Mouse (Mus musculus) C2C12 (cell line): ENCODE data around the gene Card19. TPM values are rescaled to one million over a fixed set of nuclear protein-coding genes. Genes with fewer than 3 reads are reported as not detected.

Experiments
- H3K27me3 ChIP-seq: one replicate; pipeline ENCODE4 v1.6.1; 2011; ENCODE audit not compliant: control insufficient read depth, insufficient read depth, insufficient read length
- H3K36me3 ChIP-seq: one replicate; pipeline ENCODE4 v1.6.1; 2011; ENCODE audit not compliant: control insufficient read depth, insufficient read depth
- H3K4me3 ChIP-seq: one replicate; pipeline ENCODE4 v1.5.1; 2011; ENCODE audit warnings: mild to moderate bottlenecking, control low read depth; ENCODE audit not compliant: poor library complexity, insufficient read depth, severe bottlenecking
- H3K79me2 ChIP-seq: one replicate; pipeline ENCODE4 v1.6.1; 2011; ENCODE audit not compliant: control insufficient read depth, insufficient read depth
- H3K79me3 ChIP-seq: one replicate; pipeline ENCODE4 v1.6.1; 2011; ENCODE audit warnings: low read depth, control low read depth
- H3ac ChIP-seq: one replicate; pipeline ENCODE3; 2011; ENCODE audit warnings: low read depth; ENCODE audit not compliant: control insufficient read depth, insufficient read length
- CEBPB ChIP-seq: IDR thresholded peaks from one replicate; pipeline ENCODE4 v1.6.1; 2011; ENCODE audit warnings: low read depth, mild to moderate bottlenecking, control low read depth, moderate library complexity
- CTCF ChIP-seq: IDR thresholded peaks from one replicate; pipeline ENCODE4 v1.5.1; 2011; ENCODE audit not compliant: control insufficient read depth, insufficient read depth, insufficient read length
- FOSL1 ChIP-seq: IDR thresholded peaks from one replicate; pipeline ENCODE4 v1.8.0; 2011; ENCODE audit warnings: mild to moderate bottlenecking, low read length; ENCODE audit not compliant: poor library complexity, insufficient read depth, severe bottlenecking
- MAX ChIP-seq: IDR thresholded peaks from one replicate; pipeline ENCODE4 v1.6.1; 2011; ENCODE audit warnings: mild to moderate bottlenecking, control low read depth
- MYOD1 ChIP-seq: IDR thresholded peaks from one replicate; pipeline ENCODE4 v1.6.1; 2011; ENCODE audit warnings: low read depth; ENCODE audit not compliant: control insufficient read depth, insufficient read length
- MYOG ChIP-seq: IDR thresholded peaks from one replicate; pipeline ENCODE4 v1.6.1; 2011; ENCODE audit not compliant: control insufficient read depth, insufficient read length; ENCODE audit errors: extremely low read depth
- USF1 ChIP-seq: IDR thresholded peaks from one replicate; pipeline ENCODE4 v1.6.1; 2011; ENCODE audit warnings: low read depth, mild to moderate bottlenecking, control low read depth, moderate library complexity
- polyA plus RNA-seq: library from polyadenylated mRNA; unstranded; fragments of >200 nt; fragmentation: generic; extraction: Trizol; gene quantifications from one replicate; pipeline ENCODE4 v1.2.1, GENCODE M21; 2012; ENCODE audit warnings: missing spikeins

Card19 gene
- polyA plus RNA-seq, 1 experiment: 159 TPM

DNA sequence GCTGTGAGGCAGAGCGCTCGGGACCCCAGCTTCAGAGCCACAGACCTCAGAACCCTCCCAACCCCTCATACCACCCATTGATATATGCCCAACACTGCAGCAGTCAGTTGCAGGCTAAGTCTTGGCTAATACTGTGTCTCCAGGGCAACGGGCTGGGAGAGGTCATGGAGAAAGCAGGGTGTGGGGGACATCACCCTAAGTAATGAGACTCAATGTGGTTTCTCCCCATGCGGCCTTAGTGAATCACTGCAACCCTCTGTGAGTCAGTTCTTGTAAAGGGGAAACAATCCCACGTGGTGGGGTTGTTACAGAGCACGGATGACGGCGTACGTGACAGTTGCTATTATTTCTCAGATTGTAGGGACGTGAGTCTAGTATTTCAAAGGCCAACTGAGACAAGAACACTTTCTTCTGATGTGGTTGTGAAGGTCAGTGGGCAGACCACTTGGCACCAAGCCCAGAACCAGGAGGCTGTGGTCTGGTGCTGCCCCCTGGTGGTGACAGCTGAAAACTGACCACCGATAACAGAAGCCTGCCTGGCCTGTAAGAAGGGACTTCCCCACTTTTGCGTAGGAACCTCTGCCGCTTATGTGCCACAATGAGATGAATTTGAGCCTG is 10.3 kb downstream of the Card19 start:
- H3K27me3 ChIP-seq: no peaks in the 10 kb centered on the region
- peak; percentile 97 for TF ChIP-seq MAX
- TF ChIP-seq MYOD1: peak; percentile 55
- peak; percentile 86 for TF ChIP-seq USF1
- TF ChIP-seq CEBPB: peak; percentile 39
- peak; percentile 82 for TF ChIP-seq CTCF
- TF ChIP-seq MYOG: no peak
- peak; percentile 30 for TF ChIP-seq FOSL1

DNA sequence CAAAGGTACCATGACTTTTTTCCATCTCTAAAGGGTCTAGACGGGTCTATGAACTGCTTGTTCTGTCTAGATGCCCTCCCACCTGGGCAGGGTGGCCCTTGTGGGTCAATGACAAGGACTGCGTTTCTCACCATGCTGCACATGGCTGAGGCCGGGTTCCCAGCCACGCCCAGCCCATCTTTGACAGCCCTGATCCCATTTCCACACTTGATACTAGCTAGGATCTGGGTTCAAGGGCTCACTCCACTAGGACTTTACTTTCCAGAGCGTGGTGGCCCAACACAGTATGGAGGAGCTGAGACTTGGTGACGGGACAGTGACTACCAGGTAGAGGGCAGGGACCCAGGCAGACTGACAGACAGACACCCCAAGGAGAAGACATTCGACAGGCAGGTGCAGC is 13.3 kb downstream of the Card19 start:
- TF ChIP-seq CEBPB (no peak), MYOG (no peak), MAX (no peak), USF1 (no peak), MYOD1 (no peak), CTCF (no peak), FOSL1 (no peak)
- Histone ChIP-seq H3ac (no peak overlapping the region), H3K4me3 (no peak overlapping the region), H3K79me3 (peaks cover under 1% of the 10 kb centered on the region), H3K79me2 (no peaks in the 10 kb centered on the region), H3K36me3 (peaks cover 35% of the 10 kb centered on the region), H3K27me3 (no peaks in the 10 kb centered on the region)

More for the DNA sequence above, 10.3 kb downstream of the Card19 start:
- Histone ChIP-seq H3K4me3 (no peak overlapping the region), H3K79me3 (peaks cover 6% of the 10 kb centered on the region), H3K36me3 (peaks cover 35% of the 10 kb centered on the region), H3K79me2 (peaks cover 16% of the 10 kb centered on the region), H3ac (no peak overlapping the region)

DNA sequence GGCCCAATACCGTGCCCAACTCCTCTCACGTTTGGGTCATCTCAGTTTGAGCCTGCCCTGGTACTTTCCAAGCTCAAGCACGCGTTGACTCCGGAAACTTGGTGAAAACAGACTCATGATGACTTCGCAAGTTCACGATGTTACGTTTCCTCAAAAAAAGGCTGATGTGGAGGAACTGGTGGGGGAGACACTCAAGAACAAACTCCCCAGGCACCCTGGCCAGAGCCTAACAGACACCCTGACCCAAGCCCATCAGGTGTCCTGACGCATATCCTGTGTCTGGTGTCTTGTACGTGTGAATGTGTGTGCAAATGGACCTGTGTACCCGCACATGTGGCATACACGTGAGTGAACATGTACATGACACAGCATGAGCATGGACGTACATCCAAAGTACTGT is 15.1 kb downstream of the Card19 start:
- Histone ChIP-seq H3K4me3 (no peak overlapping the region), H3ac (no peak overlapping the region), H3K79me3 (no peaks in the 10 kb centered on the region), H3K27me3 (no peaks in the 10 kb centered on the region), H3K36me3 (peaks cover 28% of the 10 kb centered on the region), H3K79me2 (no peaks in the 10 kb centered on the region)
- no peak for TF ChIP-seq CTCF
- no peak for TF ChIP-seq MYOD1
- TF ChIP-seq CEBPB: no peak
- no peak for TF ChIP-seq USF1
- TF ChIP-seq FOSL1: no peak
- no peak for TF ChIP-seq MYOG
- no peak for TF ChIP-seq MAX

DNA sequence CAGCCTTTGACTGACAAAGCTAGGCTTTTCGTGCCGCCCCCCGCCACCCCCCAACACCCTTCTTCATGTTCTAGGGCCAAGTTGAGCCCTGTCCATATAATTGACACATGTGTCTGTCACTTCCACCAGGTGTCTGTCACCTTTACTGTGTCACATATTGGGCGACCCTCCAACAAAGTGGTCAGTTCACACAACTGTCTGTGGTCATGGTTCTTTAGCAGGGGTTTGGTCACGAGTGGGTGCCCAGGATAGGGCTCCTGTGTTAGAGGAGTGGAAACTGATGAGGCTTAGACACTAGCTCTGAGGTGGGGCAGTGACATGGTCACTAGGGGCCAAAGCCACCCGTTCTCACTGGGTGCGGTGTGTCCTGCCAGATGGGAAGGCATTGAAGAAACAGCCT is 15.9 kb downstream of the Card19 start:
- no peak for TF ChIP-seq FOSL1
- no peak for TF ChIP-seq CTCF
- TF ChIP-seq MYOG: no peak
- no peak for TF ChIP-seq MAX
- no peak for TF ChIP-seq USF1
- no peak for TF ChIP-seq CEBPB
- no peak for TF ChIP-seq MYOD1
- H3K36me3 ChIP-seq: peaks cover 31% of the 10 kb centered on the region
- no peak overlapping the region for H3K4me3 ChIP-seq
- no peak overlapping the region for H3ac ChIP-seq
- H3K79me2 ChIP-seq: no peaks in the 10 kb centered on the region
- no peaks in the 10 kb centered on the region for H3K27me3 ChIP-seq
- no peaks in the 10 kb centered on the region for H3K79me3 ChIP-seq

DNA sequence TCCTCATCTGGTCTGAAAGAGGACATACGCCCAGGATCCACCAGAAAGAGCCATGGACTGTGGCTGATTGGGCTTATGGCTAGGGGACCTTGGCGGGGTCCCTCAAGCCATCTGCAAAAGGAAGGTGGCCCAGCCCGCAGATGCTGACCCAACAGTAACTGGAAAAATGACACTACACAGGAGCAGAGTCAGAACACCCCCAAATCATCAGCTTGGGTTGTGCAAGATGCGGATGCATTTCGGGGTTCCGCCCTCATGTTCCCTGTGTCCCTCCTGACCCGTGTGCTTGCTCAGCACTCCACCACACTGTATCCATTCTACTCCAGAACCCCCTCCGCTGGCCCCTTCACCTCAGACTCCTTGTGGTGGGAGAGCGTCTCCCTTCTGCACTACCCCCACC is 17.1 kb downstream of the Card19 start:
- H3K79me3 ChIP-seq: no peaks in the 10 kb centered on the region
- H3K36me3 ChIP-seq: peaks cover 22% of the 10 kb centered on the region
- peak overlapping the region; percentile 2 for H3K4me3 ChIP-seq
- H3K27me3 ChIP-seq: no peaks in the 10 kb centered on the region
- no peak overlapping the region for H3ac ChIP-seq
- TF ChIP-seq MAX (no peak), CTCF (no peak), USF1 (no peak), MYOG (no peak), MYOD1 (no peak), FOSL1 (no peak), CEBPB (no peak)
- no peaks in the 10 kb centered on the region for H3K79me2 ChIP-seq

DNA sequence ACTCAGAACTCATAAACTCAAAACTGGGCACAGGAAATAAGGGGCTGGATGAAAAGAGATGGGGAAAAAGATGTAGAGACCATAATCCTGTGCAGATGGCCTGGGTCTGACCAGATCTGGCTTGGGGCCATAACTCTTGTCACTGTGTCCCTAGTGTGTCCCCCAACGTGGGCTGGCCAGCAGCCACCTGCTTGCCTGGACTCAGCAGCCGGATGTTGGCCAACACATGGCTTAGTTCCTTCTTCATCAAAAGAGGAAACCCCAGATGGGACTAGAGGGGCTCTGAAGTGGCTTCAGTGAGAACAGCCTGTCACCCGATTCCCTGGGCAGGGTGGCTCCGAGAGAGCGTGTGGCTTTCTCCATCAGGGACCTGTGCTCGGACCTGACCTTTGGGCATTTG is 19.1 kb downstream of the Card19 start:
- peaks cover 11% of the 10 kb centered on the region for H3K36me3 ChIP-seq
- no peak for TF ChIP-seq USF1
- no peak for TF ChIP-seq CTCF
- TF ChIP-seq FOSL1: no peak
- no peak overlapping the region for H3ac ChIP-seq
- H3K79me2 ChIP-seq: no peaks in the 10 kb centered on the region
- no peak overlapping the region for H3K4me3 ChIP-seq
- no peaks in the 10 kb centered on the region for H3K79me3 ChIP-seq
- no peaks in the 10 kb centered on the region for H3K27me3 ChIP-seq
